Mouse (Mus musculus): Measurements from ENCODE around the gene Vav1. TPM values are rescaled to one million over a fixed set of nuclear protein-coding genes. Genes with fewer than 3 reads are reported as not detected.

Gene Vav1
- polyA plus RNA-seq, 1 experiment: 0.79 TPM

DNA sequence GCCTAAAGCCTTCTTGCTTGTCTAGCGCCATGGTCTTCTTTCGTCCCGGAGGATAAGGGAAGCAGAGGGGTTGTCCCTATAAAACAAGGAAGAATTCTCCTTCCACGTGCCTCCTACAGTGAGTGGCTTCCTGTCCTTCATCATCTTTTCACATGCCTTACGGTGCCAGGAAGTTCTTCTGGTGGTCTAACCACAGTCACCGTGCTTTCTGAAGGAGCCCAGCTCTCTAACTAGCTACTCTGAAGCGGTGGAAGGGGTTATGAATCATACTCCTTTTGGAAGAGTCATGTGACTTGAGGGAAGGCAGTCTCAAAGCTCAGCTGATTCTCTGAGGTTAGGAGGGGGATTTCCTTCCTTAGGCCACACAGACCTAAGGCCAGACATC, 11.8 kb downstream of the Vav1 start:
- TF ChIP-seq POLR2A (IDR thresholded peaks at IDR 0.05; ENCODE audit: low read depth, low read length) (no peak), CTCF (IDR thresholded peaks at IDR 0.05; ENCODE audit: borderline replicate concordance, insufficient read depth, low read length) (no peak)
- H3K4me1 ChIP-seq (ENCODE audit: control insufficient read depth, insufficient read depth, low read length): no peaks in the 10 kb centered on the region
- no peak overlapping the region for H3K27ac ChIP-seq (ENCODE audit: insufficient read depth, low read length)
- H3K4me3 ChIP-seq (ENCODE audit: insufficient read depth, low read length): no peak overlapping the region

DNA sequence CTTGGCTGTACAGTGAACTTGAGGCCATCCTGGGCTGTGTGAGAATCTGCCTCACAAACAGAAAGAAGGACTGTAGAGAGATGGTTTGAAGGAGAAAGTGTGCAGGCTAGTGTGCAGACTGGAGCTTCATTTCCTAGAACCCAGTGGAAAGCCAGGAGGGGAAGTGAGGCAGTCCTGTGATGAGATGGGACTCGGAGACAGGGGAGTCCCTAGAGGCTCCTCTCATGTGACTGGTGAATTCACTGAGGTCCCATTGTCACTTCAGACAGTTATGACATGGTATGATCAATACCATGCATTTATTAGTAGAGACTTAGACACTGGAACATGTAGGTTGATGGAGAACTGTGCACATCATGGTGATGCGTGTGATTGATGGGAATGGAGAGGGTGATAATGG, 13.4 kb downstream of the Vav1 start:
- TF ChIP-seq CTCF (IDR thresholded peaks at IDR 0.05; ENCODE audit: borderline replicate concordance, insufficient read depth, low read length) (no peak), POLR2A (IDR thresholded peaks at IDR 0.05; ENCODE audit: low read depth, low read length) (no peak)
- H3K27ac ChIP-seq (ENCODE audit: insufficient read depth, low read length): no peak overlapping the region
- no peaks in the 10 kb centered on the region for H3K4me1 ChIP-seq (ENCODE audit: control insufficient read depth, insufficient read depth, low read length)
- H3K4me3 ChIP-seq (ENCODE audit: insufficient read depth, low read length): no peak overlapping the region

DNA sequence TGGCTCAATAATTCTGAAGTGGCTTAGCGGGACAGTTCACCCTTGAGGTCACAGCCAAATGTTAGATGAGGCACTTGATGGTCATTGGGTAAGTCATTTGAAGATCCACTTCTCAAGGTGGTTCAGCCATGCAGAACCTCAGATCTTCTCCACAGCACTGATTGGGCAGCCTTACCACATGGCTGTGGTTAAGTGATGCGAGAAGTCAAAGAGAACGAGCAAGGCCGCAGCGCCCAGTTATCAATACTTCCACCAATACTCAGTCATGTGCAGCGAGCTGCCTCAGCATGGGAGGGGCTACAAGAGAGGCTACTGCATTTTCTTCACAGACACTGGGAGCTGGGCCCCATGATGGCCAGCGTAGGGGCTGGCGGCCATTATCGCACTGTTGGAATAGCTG, 14.1 kb downstream of the Vav1 start:
- Histone ChIP-seq H3K4me3 (ENCODE audit: insufficient read depth, low read length) (no peak overlapping the region), H3K4me1 (ENCODE audit: control insufficient read depth, insufficient read depth, low read length) (no peaks in the 10 kb centered on the region), H3K27ac (ENCODE audit: insufficient read depth, low read length) (no peak overlapping the region)
- TF ChIP-seq POLR2A (IDR thresholded peaks at IDR 0.05; ENCODE audit: low read depth, low read length) (no peak), CTCF (IDR thresholded peaks at IDR 0.05; ENCODE audit: borderline replicate concordance, insufficient read depth, low read length) (no peak)

DNA sequence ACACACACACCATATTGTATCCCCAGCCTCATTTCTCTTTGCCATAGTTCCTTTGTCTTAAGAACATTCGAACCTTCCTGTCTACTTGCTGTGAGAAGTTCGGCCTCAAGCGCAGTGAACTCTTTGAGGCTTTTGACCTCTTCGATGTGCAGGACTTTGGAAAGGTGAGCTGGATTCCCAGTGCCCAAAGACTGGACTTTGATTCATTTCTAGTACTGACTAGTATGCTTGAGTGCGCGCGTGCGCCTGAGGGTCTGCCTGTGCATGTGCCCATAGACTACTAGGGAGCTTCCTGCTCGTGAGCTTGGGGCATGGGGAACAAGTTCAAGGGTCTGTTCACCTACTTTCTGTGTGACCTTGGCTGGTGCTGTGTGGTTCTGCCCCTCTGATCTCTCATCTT, 17.0 kb downstream of the Vav1 start:
- no peak overlapping the region for H3K27ac ChIP-seq (ENCODE audit: insufficient read depth, low read length)
- H3K4me3 ChIP-seq (ENCODE audit: insufficient read depth, low read length): no peak overlapping the region
- no peaks in the 10 kb centered on the region for H3K4me1 ChIP-seq (ENCODE audit: control insufficient read depth, insufficient read depth, low read length)
- no peak for TF ChIP-seq CTCF (IDR thresholded peaks at IDR 0.05; ENCODE audit: borderline replicate concordance, insufficient read depth, low read length)
- TF ChIP-seq POLR2A (IDR thresholded peaks at IDR 0.05; ENCODE audit: low read depth, low read length): no peak

DNA sequence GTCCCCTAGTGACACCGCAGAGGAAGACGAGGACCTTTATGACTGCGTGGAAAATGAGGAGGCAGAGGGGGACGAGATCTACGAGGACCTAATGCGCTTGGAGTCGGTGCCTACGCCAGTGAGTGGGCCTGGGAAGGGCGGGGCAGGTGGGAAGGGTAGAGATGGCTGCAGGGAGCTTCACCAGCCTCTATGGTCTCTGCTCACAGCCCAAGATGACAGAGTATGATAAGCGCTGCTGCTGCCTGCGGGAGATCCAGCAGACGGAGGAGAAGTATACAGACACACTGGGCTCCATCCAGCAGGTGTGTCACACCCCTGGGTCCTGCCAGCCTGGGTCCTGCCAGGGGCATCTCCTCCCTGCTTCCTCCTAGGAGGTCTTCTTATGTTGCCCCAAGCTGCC, 18.1 kb downstream of the Vav1 start:
- H3K4me3 ChIP-seq (ENCODE audit: insufficient read depth, low read length): no peak overlapping the region
- H3K4me1 ChIP-seq (ENCODE audit: control insufficient read depth, insufficient read depth, low read length): no peaks in the 10 kb centered on the region
- TF ChIP-seq CTCF (IDR thresholded peaks at IDR 0.05; ENCODE audit: borderline replicate concordance, insufficient read depth, low read length): no peak
- TF ChIP-seq POLR2A (IDR thresholded peaks at IDR 0.05; ENCODE audit: low read depth, low read length): no peak
- H3K27ac ChIP-seq (ENCODE audit: insufficient read depth, low read length): no peak overlapping the region

DNA sequence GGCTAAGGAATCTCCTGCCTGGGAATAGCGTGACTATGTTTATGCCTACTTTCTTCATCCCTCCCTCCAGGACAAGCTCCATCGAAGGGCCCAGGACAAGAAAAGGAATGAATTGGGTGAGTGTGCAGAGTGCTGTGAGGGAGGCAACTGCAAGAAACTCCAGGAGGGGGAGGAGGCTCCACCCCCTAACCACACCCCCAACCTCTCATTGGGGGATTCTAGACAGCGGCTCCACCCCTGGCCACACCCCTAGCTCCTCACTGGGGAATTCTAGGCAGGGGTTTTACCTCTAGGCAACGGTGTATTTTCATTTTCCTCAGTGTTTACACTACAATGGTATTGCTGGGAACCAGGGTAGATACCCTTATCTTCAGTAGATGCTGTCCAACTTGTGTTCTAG, 26.7 kb downstream of the Vav1 start:
- H3K27ac ChIP-seq (ENCODE audit: insufficient read depth, low read length): no peak overlapping the region
- H3K4me1 ChIP-seq (ENCODE audit: control insufficient read depth, insufficient read depth, low read length): no peaks in the 10 kb centered on the region
- no peak overlapping the region for H3K4me3 ChIP-seq (ENCODE audit: insufficient read depth, low read length)
- no peak for TF ChIP-seq CTCF (IDR thresholded peaks at IDR 0.05; ENCODE audit: borderline replicate concordance, insufficient read depth, low read length)
- TF ChIP-seq POLR2A (IDR thresholded peaks at IDR 0.05; ENCODE audit: low read depth, low read length): no peak

DNA sequence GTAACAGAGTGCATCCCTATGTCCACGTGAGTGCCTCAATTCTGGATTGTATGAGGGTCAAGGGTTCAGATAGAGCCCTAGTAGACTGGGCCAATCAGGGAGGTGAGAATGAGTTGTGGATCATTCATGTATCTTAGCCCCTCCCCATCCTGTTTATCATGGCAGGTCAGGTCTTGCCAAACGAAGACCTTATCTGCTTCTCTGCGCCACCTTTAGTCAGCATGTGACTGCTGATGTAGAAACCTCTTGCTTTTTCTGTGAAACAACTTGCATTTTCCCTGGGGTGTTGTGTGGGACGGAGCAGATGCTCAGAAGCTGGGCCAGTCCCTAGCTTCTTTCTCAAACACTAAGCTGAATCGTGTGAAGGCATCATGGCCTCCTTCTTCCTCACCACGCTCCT, 28.2 kb downstream of the Vav1 start:
- Histone ChIP-seq H3K4me1 (ENCODE audit: control insufficient read depth, insufficient read depth, low read length) (no peaks in the 10 kb centered on the region), H3K27ac (ENCODE audit: insufficient read depth, low read length) (no peak overlapping the region), H3K4me3 (ENCODE audit: insufficient read depth, low read length) (no peak overlapping the region)
- TF ChIP-seq POLR2A (IDR thresholded peaks at IDR 0.05; ENCODE audit: low read depth, low read length): no peak

DNA sequence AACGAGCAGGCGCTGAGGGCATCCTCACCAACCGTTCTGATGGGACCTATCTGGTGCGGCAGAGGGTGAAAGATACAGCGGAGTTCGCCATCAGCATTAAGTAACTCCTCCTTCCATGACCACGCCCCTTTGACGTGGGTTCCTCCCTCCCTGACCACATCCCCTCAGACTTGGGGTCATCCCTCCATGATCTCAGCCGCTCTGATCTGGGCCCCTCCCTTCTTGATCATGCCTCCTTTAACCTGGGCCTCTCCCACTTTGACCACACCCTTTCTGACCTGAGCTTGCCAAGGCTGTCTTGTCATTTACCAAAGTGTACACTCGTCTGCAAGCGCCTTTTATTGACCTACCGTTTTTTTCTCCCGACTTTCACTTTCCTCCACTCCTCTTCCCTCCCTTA, 32.9 kb downstream of the Vav1 start:
- no peak overlapping the region for H3K27ac ChIP-seq (ENCODE audit: insufficient read depth, low read length)
- no peak overlapping the region for H3K4me3 ChIP-seq (ENCODE audit: insufficient read depth, low read length)
- no peaks in the 10 kb centered on the region for H3K4me1 ChIP-seq (ENCODE audit: control insufficient read depth, insufficient read depth, low read length)
- TF ChIP-seq POLR2A (IDR thresholded peaks at IDR 0.05; ENCODE audit: low read depth, low read length) (no peak), CTCF (IDR thresholded peaks at IDR 0.05; ENCODE audit: borderline replicate concordance, insufficient read depth, low read length) (no peak)

DNA sequence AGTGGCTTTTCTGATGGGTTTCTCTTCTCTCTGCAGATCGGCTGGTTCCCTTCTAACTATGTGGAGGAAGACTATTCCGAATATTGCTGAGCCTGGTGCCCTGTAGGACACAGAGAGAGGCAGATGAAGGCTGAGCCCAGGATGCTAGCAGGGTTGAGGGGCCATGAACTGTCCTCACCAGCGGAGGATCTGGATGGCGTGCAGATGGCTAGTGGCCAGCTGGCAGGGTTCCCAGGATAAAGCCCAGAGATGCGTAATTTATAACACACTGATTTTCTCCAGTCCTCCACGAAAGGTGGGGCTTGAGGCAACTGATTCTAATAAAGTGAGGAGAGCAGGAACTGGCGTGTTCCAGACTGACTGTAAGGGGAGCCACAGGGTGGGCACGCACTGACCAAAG, 48.7 kb downstream of the Vav1 start:
- no peaks in the 10 kb centered on the region for H3K4me1 ChIP-seq (ENCODE audit: control insufficient read depth, insufficient read depth, low read length)
- no peak overlapping the region for H3K4me3 ChIP-seq (ENCODE audit: insufficient read depth, low read length)
- TF ChIP-seq CTCF (IDR thresholded peaks at IDR 0.05; ENCODE audit: borderline replicate concordance, insufficient read depth, low read length): no peak
- TF ChIP-seq POLR2A (IDR thresholded peaks at IDR 0.05; ENCODE audit: low read depth, low read length): no peak
- H3K27ac ChIP-seq (ENCODE audit: insufficient read depth, low read length): no peak overlapping the region

DNA sequence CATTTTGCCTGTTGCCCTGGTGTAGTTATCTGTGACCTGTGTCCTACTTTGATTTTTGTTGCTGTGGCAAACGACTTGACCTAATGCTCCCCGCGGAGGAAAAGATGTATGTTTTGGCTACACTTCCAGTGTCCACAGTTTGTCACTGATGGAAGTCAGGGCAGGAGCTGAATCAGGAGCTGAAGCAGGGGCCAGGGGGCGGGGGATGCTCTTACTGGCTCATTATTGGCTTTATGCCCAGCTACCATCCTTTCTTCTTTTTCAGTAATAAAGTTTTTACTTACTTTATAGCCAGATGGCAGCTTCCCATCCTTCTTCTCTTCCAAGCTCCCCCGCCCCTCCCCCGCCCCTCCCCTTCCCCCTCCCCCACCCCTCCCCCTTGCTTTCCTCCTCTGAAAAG, 50.0 kb downstream of the Vav1 start:
- H3K27ac ChIP-seq (ENCODE audit: insufficient read depth, low read length): no peak overlapping the region
- TF ChIP-seq CTCF (IDR thresholded peaks at IDR 0.05; ENCODE audit: borderline replicate concordance, insufficient read depth, low read length) (no peak), POLR2A (IDR thresholded peaks at IDR 0.05; ENCODE audit: low read depth, low read length) (no peak)
- no peak overlapping the region for H3K4me3 ChIP-seq (ENCODE audit: insufficient read depth, low read length)
- H3K4me1 ChIP-seq (ENCODE audit: control insufficient read depth, insufficient read depth, low read length): no peaks in the 10 kb centered on the region

DNA sequence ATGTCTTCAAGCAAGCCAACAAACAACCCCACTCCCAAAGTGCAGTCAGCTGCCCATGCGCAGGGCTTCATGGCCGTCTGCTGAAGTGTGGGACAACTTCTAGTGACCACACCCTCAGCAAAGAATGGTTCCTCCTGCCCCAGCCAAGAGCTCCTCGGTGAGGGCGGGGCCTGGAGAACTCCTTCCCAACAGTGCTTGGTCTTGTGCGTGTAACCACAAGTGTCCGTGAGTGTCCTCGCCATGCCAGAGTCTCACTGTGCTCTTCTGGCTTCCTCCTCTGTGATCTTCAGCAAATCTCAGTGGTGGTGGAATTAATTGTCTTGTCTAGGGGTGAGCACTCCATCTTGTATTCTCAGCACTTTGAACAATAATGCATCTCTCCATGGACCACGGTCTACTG, 52.1 kb downstream of the Vav1 start:
- no peak overlapping the region for H3K27ac ChIP-seq (ENCODE audit: insufficient read depth, low read length)
- no peak for TF ChIP-seq POLR2A (IDR thresholded peaks at IDR 0.05; ENCODE audit: low read depth, low read length)
- TF ChIP-seq CTCF (IDR thresholded peaks at IDR 0.05; ENCODE audit: borderline replicate concordance, insufficient read depth, low read length): no peak
- no peaks in the 10 kb centered on the region for H3K4me1 ChIP-seq (ENCODE audit: control insufficient read depth, insufficient read depth, low read length)
- H3K4me3 ChIP-seq (ENCODE audit: insufficient read depth, low read length): no peak overlapping the region

Measured in embryonic fibroblast, embryonic 13.5 days (primary cell).